Mouse (Mus musculus) MEL-GATA-1-ER (cell line): ENCODE measurements around the gene Zfp78.
"Not testable (repeated sequence)": the region's sequence is repeated elsewhere in the genome, so short reads cannot be mapped to it uniquely, and the experiment has no call there.

ENCODE experiments used
- DNase-seq: peaks from one replicate; pipeline ENCODE4 v3.0.0-alpha.2; 2012; ENCODE audit warnings: low read depth; ENCODE audit errors: extremely low read depth

Gene Zfp78

DNA sequence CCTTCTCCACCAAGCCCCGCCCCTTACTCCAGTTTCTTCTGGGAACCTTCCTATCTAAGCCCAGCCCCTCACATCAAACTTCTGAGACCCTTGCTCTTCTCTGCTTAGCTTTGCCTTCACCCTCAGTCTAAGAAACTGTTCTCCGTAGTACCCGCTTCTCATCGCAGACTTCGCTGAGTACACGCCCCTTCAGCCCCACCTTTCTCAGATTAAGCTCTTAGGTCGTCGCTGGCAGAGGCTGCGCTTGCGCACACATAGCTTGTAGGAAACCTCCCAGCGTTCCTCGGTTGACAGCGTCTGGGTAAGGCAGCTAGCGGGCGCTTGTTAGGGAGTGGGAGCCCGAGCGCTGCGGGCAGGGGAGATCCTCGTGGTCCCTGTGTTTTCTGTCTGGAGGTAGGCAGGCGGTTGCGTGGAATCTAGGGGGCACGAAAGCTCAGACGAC lies at the start of gene Zfp78:
Gene Zfp78 (plus strand): TSS at position 234 of the 442 bp plus-strand sequence.
- DNase-seq, result peak; percentile 90

DNA sequence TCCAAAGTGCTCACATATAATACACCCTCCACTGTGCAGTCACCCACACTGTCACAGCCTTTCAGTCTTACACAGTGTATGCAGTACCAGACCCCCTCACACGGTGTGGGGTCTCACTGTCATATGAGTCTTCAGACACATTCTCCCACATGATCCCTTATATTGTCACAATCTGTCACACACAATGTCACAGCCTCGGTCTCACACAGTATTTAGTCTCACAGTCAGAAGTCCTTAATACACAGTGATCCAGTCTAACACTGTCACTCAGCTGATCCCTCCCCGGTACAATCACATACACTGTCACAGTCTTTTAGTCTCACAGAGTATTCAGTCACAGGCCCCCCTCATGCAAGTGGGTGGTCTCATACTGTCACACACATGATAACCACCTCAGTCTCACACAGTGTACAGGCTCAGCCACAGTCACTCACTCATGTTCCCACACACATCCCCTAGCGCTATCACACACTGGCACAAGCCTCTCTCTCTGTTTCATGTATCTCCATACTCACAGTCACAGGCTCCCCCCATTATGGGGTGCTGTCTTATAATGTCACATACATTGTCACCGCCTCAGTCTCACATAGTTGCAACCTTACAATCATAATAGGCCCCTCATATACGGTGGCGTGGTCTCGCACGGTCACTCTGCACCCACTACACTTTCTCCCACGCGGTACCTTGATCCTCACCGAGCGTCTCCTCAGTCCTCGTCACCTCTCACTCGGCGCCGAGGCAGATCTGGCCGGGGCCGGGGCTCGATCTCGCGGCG lies 32.4 kb upstream of the Zfp78 start:
- no peak for DNase-seq

DNA sequence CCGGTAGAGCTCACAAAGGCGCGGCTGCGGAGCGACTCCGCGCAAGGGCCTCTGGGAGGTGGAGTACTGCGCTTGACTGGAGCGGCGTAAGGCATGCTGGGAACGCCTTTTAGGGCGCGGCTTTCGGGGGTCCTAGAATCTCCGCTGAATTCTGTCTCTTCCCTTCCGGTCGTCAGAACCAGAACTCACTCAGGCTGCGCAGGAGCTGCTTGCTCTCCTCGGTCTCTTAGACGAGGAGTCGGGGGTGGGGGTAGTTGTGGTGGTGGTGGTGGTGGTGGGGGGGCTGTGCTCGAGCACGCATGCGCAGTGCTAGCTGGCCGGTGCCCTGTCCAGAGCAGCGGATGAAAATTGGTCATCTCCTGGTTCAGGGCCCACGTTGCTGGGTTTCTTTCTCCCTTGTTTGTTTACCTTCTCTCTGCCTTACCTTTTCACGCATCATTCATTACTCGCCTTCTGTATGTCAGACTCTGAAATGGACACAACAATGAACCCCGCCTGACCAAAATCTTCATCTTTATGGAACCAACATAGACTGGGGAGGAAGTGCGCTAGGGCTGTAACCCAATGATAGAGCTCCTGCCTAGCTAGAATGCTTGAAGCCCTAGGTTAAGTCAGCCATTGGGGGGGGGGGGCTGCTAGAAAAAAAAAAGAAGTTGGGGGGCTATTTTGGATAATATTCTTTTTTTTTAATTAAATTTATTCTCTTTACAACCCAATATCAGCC lies 31.7 kb upstream of the Zfp78 start, which contains the start of gene Zfp583:
Gene Zfp583 (minus strand): TSS at position 53 of the 724 bp plus-strand sequence.
- DNase-seq, result no peak

DNA sequence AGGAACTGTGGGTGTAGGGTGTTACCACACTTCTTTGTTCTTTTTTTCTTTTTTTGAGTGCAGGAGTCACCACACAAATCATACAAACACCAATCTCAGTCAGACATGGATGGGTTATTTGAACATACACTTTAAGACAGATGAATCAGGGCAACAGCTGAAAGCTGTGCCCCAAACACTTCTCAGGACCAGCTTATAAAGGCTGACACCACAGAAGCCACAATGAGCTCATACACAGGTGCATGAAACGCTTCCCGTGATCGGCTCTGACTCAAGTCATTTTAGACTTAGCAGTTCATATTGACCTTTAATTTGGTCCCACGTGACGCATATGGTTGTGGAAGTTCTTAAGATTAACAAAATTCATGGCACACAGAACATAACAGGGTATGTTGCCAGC lies 23.2 kb upstream of the Zfp78 start:
- DNase-seq, result no peak

- no peak for DNase-seq
Observed at GRCm38 (mm10) chr7:6343501-6344071, 19.5 kb upstream of the Zfp78 start, which contains the start of gene Gm3854. Gm3854 (plus strand) TSS chr7:6343759.

DNA sequence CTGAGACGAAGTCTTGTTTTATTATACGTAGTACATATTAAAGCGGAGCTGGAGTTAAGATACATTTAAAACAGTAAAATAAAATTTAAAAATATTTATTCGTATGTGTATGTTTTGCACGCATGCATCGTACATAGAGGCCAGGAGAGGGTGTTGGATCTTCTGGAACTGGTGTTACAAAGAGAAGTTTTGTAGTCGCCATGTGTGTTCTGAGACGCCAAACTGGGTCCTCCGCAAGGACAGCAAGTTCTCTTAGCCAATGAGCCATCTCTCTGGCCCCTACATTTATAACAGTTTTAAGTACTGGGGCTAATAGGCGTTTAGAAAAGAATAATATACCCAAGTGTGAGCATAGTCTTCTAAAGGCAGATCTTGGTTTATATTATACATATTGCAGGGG lies 19.0 kb upstream of the Zfp78 start:
- DNase-seq, result no peak

- DNase-seq, result no peak
Observed at GRCm38 (mm10) chr7:6358121-6358520, 5.0 kb upstream of the Zfp78 start.

GRCm38 (mm10) chr7:6358937-6359590 lies 4.0 kb upstream of the Zfp78 start:
- peak; percentile 52 for DNase-seq

GRCm38 (mm10) chr7:6360477-6361060 lies 2.5 kb upstream of the Zfp78 start:
- DNase-seq, result no peak

DNA sequence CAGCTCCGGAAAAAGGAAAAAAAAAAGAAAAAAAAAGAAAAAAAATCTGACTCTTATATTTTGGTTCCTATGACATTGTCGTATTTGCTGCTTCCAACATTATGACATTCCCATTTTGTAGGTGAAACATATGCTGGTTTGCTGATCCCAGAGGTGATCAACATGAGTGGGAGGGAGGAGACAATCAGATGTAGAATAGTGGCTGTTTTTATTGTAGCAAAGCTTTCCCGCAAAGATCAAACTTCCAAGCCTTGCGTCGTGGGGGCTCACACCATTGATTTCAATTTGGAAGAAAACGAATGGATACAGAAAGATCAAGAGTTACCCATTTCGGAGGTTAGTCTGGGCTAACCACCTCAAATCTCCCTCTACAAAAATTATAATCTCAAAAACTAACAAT lies 1.3 kb upstream of the Zfp78 start:
- no peak for DNase-seq

DNA sequence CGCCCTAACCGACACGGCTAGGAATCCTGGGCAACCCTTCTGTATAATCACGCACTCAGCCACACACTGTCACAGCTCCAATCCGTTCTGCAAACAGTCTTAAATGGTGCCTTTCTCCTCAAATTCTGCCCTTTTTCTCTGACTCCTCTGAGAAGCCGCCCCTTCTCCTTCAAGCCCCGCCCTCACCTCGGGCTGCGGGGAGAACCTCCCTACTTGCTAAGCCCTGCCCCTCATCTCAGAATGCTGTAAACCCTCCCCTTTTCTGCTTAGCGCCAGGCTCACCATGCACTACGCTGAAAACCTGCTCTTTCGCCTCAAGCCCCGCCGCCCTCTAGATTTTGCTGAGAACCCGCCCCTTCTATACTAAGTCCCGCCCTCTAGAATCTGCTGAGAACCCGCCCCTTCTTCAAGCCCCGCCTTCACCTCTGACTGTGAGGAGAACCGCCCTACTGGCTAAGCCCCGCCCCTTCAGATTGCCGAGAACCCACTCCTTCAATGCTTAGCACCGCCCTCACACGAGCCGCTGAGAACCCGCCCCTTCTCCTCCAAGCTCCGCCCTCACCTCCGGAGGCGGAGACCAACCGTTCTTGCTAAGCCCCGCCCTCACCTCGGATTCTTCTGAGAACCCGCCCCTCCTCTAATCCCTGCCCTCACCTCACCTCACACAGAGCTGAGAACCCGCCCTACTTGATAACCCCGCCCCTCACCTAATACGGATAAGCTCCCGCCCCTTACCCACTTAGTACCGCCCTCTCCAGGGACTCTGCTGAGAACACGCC lies 623 bp upstream of the Zfp78 start:
- DNase-seq, result peak; percentile 86

- no peak for DNase-seq
Observed at GRCm38 (mm10) chr7:6364761-6365160, 1.7 kb downstream of the Zfp78 start.

- DNase-seq, result no peak
Observed at GRCm38 (mm10) chr7:6367185-6367584, 4.1 kb downstream of the Zfp78 start.

DNA sequence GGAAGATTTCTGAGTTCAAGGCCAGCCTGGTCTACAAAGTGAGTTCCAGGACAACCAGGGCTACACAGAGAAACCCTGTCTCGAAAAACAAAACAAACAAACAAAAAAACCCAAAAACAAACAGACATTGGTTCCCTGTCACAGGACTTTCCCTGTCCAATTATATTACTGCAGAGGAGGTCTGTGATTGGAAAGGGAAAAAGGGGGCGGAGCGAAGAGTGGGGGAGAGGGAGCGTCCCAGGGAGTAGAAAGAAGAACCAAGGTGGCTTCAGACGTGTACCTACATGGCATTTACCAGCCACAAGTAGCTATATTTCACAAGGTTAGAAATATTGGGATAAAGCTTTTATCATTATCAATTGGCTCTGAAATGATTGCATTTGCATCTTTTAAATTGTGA lies 5.1 kb downstream of the Zfp78 start:
- not testable (repeated sequence) for DNase-seq

- DNase-seq, result no peak
Observed at GRCm38 (mm10) chr7:6369460-6369859, 6.4 kb downstream of the Zfp78 start.

GRCm38 (mm10) chr7:6372993-6373392 lies 9.9 kb downstream of the Zfp78 start:
- no peak for DNase-seq

DNA sequence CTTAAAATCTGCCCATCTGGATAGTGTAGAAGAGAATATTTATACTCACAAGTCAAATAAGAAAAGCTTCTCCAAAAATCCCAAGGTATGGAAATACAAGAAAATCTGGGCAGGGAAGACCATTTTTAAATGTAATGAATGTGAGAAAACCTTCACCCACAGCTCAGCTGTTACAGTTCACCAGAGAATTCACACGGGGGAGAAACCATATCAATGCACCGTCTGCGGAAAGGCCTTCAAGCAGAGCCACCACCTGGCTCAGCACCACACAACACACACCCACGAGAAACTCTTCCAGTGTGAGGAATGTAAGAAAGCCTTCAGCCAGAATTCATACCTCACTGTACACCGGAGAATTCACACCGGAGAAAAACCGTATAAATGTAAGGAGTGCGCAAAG lies 15.4 kb downstream of the Zfp78 start:
- DNase-seq, result no peak

DNA sequence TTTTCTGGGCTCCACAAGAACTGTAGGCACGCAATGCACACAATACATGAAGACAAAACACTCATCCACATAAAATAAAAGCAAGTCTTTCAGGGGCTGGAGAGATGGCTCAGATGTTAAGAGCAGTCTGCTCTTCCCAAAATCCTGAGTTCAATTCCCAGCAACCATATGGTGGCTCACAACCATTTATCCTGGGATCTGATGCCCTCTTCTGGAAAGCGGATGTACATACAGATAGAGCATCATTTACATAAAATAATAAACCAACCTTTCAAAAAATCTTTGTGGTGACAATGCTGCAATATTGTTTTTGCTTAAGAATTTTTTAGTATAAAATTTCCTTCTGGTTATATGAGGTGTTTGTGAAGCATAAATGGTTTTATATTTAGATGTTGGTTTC lies 18.4 kb downstream of the Zfp78 start:
- no peak for DNase-seq

DNA sequence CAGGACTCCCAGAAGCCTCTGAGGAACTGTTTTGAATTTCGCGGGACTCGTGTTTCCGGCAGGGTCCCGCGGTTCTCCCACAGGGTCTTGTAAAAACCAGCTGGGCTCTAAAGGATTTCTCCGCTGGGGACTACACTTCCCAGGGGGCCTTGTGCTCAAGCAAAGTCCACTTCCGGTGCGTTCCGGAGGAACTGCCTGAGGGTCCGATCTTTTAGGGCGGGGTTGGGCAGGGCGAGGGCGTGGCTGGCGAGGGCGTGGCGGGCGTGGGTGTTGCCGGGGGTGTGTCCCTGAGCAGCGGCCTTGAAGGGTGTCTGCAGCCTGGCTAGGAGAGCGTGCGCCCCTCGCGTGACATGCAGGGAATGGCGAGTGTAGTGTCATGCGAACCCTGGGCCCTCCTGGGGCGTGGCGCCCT lies 20.0 kb downstream of the Zfp78 start, which contains the start of gene Zfp28:
Gene Zfp28 (plus strand): TSS at position 252 of the 412 bp plus-strand sequence.
- peak; percentile 91 for DNase-seq

DNA sequence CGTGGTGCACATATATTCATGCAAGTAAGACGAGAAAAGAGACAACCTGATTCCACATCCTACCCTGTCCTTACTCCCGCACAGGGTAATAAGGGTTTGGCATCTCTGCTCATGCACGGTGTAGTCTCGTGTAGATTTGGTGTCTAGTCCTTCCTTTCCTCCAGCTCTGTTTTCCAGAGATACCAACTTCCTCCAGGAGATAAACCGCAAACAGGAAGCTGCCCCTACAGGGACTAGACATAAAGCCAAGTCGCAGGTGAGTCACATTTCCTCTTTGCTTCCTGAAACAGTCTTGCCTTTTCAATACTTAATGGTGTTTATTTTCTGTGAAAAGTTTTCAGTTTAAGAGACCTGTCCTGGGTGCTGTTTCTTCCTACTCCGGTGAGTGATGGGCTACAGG lies 20.9 kb downstream of the Zfp78 start:
- DNase-seq, result no peak
